Mouse (Mus musculus) heart, embryonic 14.5 days (tissue): Measurements from ENCODE around the gene Sh2b3. TPM values are rescaled to one million over a fixed set of nuclear protein-coding genes. Genes with fewer than 3 reads are reported as not detected.
A peak's percentile ranks its signal among the peaks of the same experiment; 100 is the strongest.

ENCODE experiments used
- ATAC-seq: fragments of 200-750 bp; cut with Nextera tagmentation; 2 replicates; pipeline ENCODE4 v1.8.0; 2017; ENCODE audit warnings: low read depth, moderate TSS enrichment; ENCODE audit not compliant: insufficient number of reproducible peaks, insufficient read depth, low FRiP score
- H3K27ac ChIP-seq, 2 experiments: fragments of 200-500 bp in 1 of 2; fragments of 300-500 bp in 1 of 2; sonication (generic) in 1 of 2; replicated peaks in 1 of 2; 2 replicates each; pipeline ENCODE4 v1.5.1; 2012 to 2014; ENCODE audit warnings: low read depth in 2 of 2, low read length in 2 of 2, control low read depth in 1 of 2, mild to moderate bottlenecking in 1 of 2, mixed read lengths in 1 of 2; ENCODE audit not compliant: control insufficient read depth in 1 of 2, insufficient read depth in 1 of 2
- H3K27me3 ChIP-seq: fragments of 300-500 bp; sonication (generic); 2 replicates; pipeline ENCODE4 v1.6.1; 2014; ENCODE audit warnings: mild to moderate bottlenecking, low read length, control low read depth; ENCODE audit not compliant: control insufficient read depth, insufficient read depth
- H3K36me3 ChIP-seq: fragments of 300-500 bp; sonication (generic); 2 replicates; pipeline ENCODE4 v1.6.1; 2014; ENCODE audit warnings: mild to moderate bottlenecking, control low read depth, low read length, mixed read lengths; ENCODE audit not compliant: control insufficient read depth, insufficient read depth
- H3K4me1 ChIP-seq, 2 experiments: fragments of 200-500 bp in 1 of 2; fragments of 300-500 bp in 1 of 2; sonication (generic) in 1 of 2; 2 replicates each; pipeline ENCODE4 v1.6.1; 2012 to 2014; ENCODE audit warnings: low read length in 2 of 2, control low read depth in 1 of 2, mixed read lengths in 1 of 2; ENCODE audit not compliant: control insufficient read depth in 2 of 2, insufficient read depth in 2 of 2
- H3K4me2 ChIP-seq: fragments of 300-500 bp; sonication (generic); 2 replicates; pipeline ENCODE4 v1.6.1; 2014; ENCODE audit warnings: mild to moderate bottlenecking, low read length
- H3K4me3 ChIP-seq, 2 experiments: fragments of 200-500 bp in 1 of 2; fragments of 300-500 bp in 1 of 2; sonication (generic) in 1 of 2; 2 replicates each; pipeline ENCODE4 v1.5.1; 2012 to 2014; ENCODE audit warnings: low read length in 2 of 2, mild to moderate bottlenecking in 2 of 2, control low read depth in 1 of 2, low read depth in 1 of 2, moderate library complexity in 1 of 2; ENCODE audit not compliant: control insufficient read depth in 1 of 2, insufficient read depth in 1 of 2
- H3K9ac ChIP-seq: fragments of 300-500 bp; sonication (generic); 2 replicates; pipeline ENCODE4 v1.6.1; 2014; ENCODE audit warnings: mild to moderate bottlenecking, low read length
- H3K9me3 ChIP-seq: fragments of 300-500 bp; sonication (generic); 2 replicates; pipeline ENCODE4 v1.6.1; 2016; ENCODE audit warnings: low read length, control low read depth; ENCODE audit not compliant: control insufficient read depth
- WGBS: fragments of 180-500 bp; shearing (Covaris S2); extraction: QIAGEN DNeasy Blood & Tissue Kit; methylation state at CpG from one replicate; pipeline ENCODE4 v1.1.7; 2014; 5-methylcytosine and 5-hydroxymethylcytosine counted together
- polyA plus RNA-seq: library from polyadenylated mRNA; unstranded; fragments of >200 nt; fragmentation: Nextera tagmentation; extraction: Ambion mirVana; gene quantifications from 2 replicates; pipeline ENCODE4 v1.2.1, GENCODE M21; 2014

The Sh2b3 gene
- polyA plus RNA-seq, 1 experiment from 2014 or later: 18.1 TPM

- Histone ChIP-seq H3K27ac (no peak overlapping the region), H3K36me3 (peaks cover 89% of the 10 kb centered on the region), H3K27me3 (no peaks in the 10 kb centered on the region), H3K4me1 (peaks cover 15 to 45% of the 10 kb centered on the region in 2 experiments), H3K4me3 (no peak overlapping the region), H3K9me3 (no peaks in the 10 kb centered on the region), H3K4me2 (no peak overlapping the region), H3K9ac (no peak overlapping the region)
- WGBS: 57% methylated on average over 5 of the region's 5 CpGs
- ATAC-seq: no peak
Observed at GRCm38 (mm10) chr5:121821552-121821951, 15.9 kb downstream of the Sh2b3 start.

- H3K36me3 ChIP-seq: peaks cover 89% of the 10 kb centered on the region
- no peaks in the 10 kb centered on the region for H3K9me3 ChIP-seq
- H3K9ac ChIP-seq: no peak overlapping the region
- ATAC-seq: no peak
- peaks cover 15 to 45% of the 10 kb centered on the region in 2 experiments for H3K4me1 ChIP-seq
- no peaks in the 10 kb centered on the region for H3K27me3 ChIP-seq
- H3K4me3 ChIP-seq: no peak overlapping the region
- H3K4me2 ChIP-seq: no peak overlapping the region
- peak overlapping the region in 1 of 2 experiments; percentile 47; a peak in 1 of 4 replicates for H3K27ac ChIP-seq
- 76% methylated on average over 5 of the region's 5 CpGs for WGBS
Observed at GRCm38 (mm10) chr5:121821116-121821515, 16.3 kb downstream of the Sh2b3 start.

GRCm38 (mm10) chr5:121820657-121821056 is 16.8 kb downstream of the Sh2b3 start:
- Histone ChIP-seq H3K4me3 (no peak overlapping the region), H3K9ac (no peak overlapping the region), H3K9me3 (no peaks in the 10 kb centered on the region), H3K27me3 (no peaks in the 10 kb centered on the region), H3K36me3 (peaks cover 89% of the 10 kb centered on the region), H3K27ac (peak overlapping the region in 1 of 2 experiments; percentile 47; a peak in 1 of 4 replicates), H3K4me2 (no peak overlapping the region), H3K4me1 (peaks cover 15 to 45% of the 10 kb centered on the region in 2 experiments)
- ATAC-seq: no peak
- WGBS: 38% methylated on average over 3 of the region's 3 CpGs

GRCm38 (mm10) chr5:121820161-121820560 is 17.3 kb downstream of the Sh2b3 start:
- ATAC-seq: no peak
- peaks cover 89% of the 10 kb centered on the region for H3K36me3 ChIP-seq
- H3K27me3 ChIP-seq: no peaks in the 10 kb centered on the region
- H3K4me3 ChIP-seq: no peak overlapping the region
- H3K27ac ChIP-seq: peak overlapping the region in 1 of 2 experiments; percentile 47; a peak in 1 of 4 replicates
- 44% methylated on average over 2 of the region's 2 CpGs for WGBS
- peaks cover 15 to 43% of the 10 kb centered on the region in 2 experiments for H3K4me1 ChIP-seq
- no peak overlapping the region for H3K4me2 ChIP-seq
- H3K9ac ChIP-seq: no peak overlapping the region
- no peaks in the 10 kb centered on the region for H3K9me3 ChIP-seq

- no peak overlapping the region for H3K9ac ChIP-seq
- H3K36me3 ChIP-seq: peaks cover 90% of the 10 kb centered on the region
- ATAC-seq: no peak
- no peaks in the 10 kb centered on the region for H3K27me3 ChIP-seq
- H3K9me3 ChIP-seq: no peaks in the 10 kb centered on the region
- 0 out of 4 replicates have a peak overlapping the region, but pooled peaks of 1 of the 2 experiments have one; percentile 47 for H3K27ac ChIP-seq
- WGBS: 87% methylated on average over 5 of the region's 5 CpGs
- peaks cover 15 to 40% of the 10 kb centered on the region in 2 experiments for H3K4me1 ChIP-seq
- H3K4me3 ChIP-seq: no peak overlapping the region
- no peak overlapping the region for H3K4me2 ChIP-seq
Observed at GRCm38 (mm10) chr5:121819559-121819958, 17.9 kb downstream of the Sh2b3 start.

GRCm38 (mm10) chr5:121818862-121819261 is 18.6 kb downstream of the Sh2b3 start:
- peaks cover 97% of the 10 kb centered on the region for H3K36me3 ChIP-seq
- no peak overlapping the region for H3K4me2 ChIP-seq
- H3K27ac ChIP-seq: no peak overlapping the region; a peak in 1 of 4 replicates
- no peak for ATAC-seq
- peaks cover 13 to 34% of the 10 kb centered on the region in 2 experiments for H3K4me1 ChIP-seq
- 82% methylated on average over 4 of the region's 4 CpGs for WGBS
- no peaks in the 10 kb centered on the region for H3K9me3 ChIP-seq
- H3K4me3 ChIP-seq: no peak overlapping the region
- H3K9ac ChIP-seq: no peak overlapping the region
- H3K27me3 ChIP-seq: no peaks in the 10 kb centered on the region

GRCm38 (mm10) chr5:121818401-121818800 is 19.0 kb downstream of the Sh2b3 start:
- Histone ChIP-seq H3K27me3 (no peaks in the 10 kb centered on the region), H3K27ac (no peak overlapping the region), H3K4me3 (no peak overlapping the region), H3K9me3 (no peaks in the 10 kb centered on the region), H3K4me1 (peaks cover 13 to 29% of the 10 kb centered on the region in 2 experiments), H3K9ac (no peak overlapping the region), H3K36me3 (peaks cover 98% of the 10 kb centered on the region), H3K4me2 (no peak overlapping the region)
- no peak for ATAC-seq
- WGBS: 90% methylated on average over 7 of the region's 7 CpGs

GRCm38 (mm10) chr5:121817551-121817950 is 19.9 kb downstream of the Sh2b3 start:
- no peaks in the 10 kb centered on the region for H3K27me3 ChIP-seq
- WGBS: 81% methylated on average over 9 of the region's 9 CpGs
- peaks cover 98% of the 10 kb centered on the region for H3K36me3 ChIP-seq

More at GRCm38 (mm10) chr5:121817551-121817950, 19.9 kb downstream of the Sh2b3 start:
- H3K27ac ChIP-seq: no peak overlapping the region
- peaks cover 13 to 21% of the 10 kb centered on the region in 2 experiments for H3K4me1 ChIP-seq
- no peaks in the 10 kb centered on the region for H3K9me3 ChIP-seq
- H3K9ac ChIP-seq: no peak overlapping the region
- no peak overlapping the region for H3K4me2 ChIP-seq
- no peak for ATAC-seq
- no peak overlapping the region for H3K4me3 ChIP-seq
